Mouse (Mus musculus): ENCODE measurements at regions not wholly inside any gene's neighbourhood (a gene's known extent, or its start where the extent isn't known, plus 50 kb on each side); places are given as distances from the start of the nearest gene placed in this dataset.

DNA sequence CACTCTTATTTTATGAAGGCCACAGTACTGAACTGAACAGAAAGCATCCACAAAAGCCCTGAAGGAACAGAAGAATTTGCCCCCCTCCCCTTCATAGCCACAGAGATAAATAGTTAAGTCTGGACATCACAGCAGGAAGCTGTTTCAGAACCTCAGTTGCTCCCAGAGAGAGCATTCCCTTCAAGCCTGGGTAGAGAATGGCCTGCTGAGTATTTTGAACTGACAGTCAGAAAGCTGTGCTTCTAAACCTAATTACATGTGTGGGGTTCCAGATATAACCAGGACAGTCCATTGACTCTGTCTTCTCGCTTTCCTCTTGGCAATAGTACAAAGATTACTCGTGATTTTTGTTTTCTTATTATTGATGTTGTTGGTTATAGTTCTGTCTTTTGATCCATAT lies 376.4 kb upstream of the Dph6 start:
- no peak for TF ChIP-seq POLR2A (IDR thresholded peaks at IDR 0.05; ENCODE audit: low read depth, low read length)
- no peak for TF ChIP-seq CTCF (conservative IDR thresholded peaks at IDR 0.05; ENCODE audit: insufficient read depth, insufficient read length, low read depth, low read length)
